Mouse (Mus musculus) embryonic fibroblast, embryonic 13.5 days (primary cell): ENCODE measurements around the gene C9.

Experiments used
- CTCF ChIP-seq: IDR thresholded peaks from 2 replicates; pipeline ENCODE4 v1.5.1; 2011; ENCODE audit warnings: mild to moderate bottlenecking, control low read depth, low read length, moderate library complexity, borderline replicate concordance; ENCODE audit not compliant: insufficient read depth
- POLR2A ChIP-seq: IDR thresholded peaks from 2 replicates; pipeline ENCODE4 v1.6.1; 2011; ENCODE audit warnings: low read depth, mild to moderate bottlenecking, control low read depth, low read length, moderate library complexity

- TF ChIP-seq CTCF, result no peak
- no peak for TF ChIP-seq POLR2A
Measured at GRCm38 (mm10) chr15:6468845-6469244, 23.7 kb downstream of the C9 start.
